Mouse (Mus musculus): Measurements from ENCODE around the gene Pdap1. TPM values are rescaled to one million over a fixed set of nuclear protein-coding genes. Genes with fewer than 3 reads are reported as not detected.

Gene Pdap1
- 104 and 106 TPM in 2 replicates for total RNA-seq (2012; rRNA removed)
- 100 to 1,000 TPM in 1 of 2 experiments, not detected in 1; 301 TPM for polyA plus RNA-seq (2012; ENCODE audit: insufficient read depth in 1 of 2, insufficient read length in 2 of 2, low read depth in 1 of 2, low replicate concordance in 2 of 2, missing spikeins in 1 of 2)

GRCm38 (mm10) chr5:145139571-145140519 is at the start of gene Pdap1, which contains the start of gene Bud31:
Gene Pdap1, minus strand, starts transcription at chr5:145140238.
Gene Bud31, plus strand, starts transcription at chr5:145140362.
- TF ChIP-seq TBP (IDR thresholded peaks at IDR 0.05; ENCODE audit: low read depth, low read length) (peak; percentile 97), GABPA (IDR thresholded peaks at IDR 0.05; ENCODE audit: low read depth, low read length) (no peak), RCOR1 (IDR thresholded peaks at IDR 0.05; ENCODE audit: low read depth, low read length) (no peak; the same call in 1 of the 2 replicates), ELF1 (IDR thresholded peaks at IDR 0.05; ENCODE audit: low read depth, low read length) (peak; percentile 69), RAD21 (IDR thresholded peaks at IDR 0.05; ENCODE audit: low read depth, low read length) (no peak), HCFC1 (IDR thresholded peaks at IDR 0.05; ENCODE audit: low read depth, low read length) (peak; percentile 93), NRF1 (IDR thresholded peaks at IDR 0.05; ENCODE audit: insufficient read depth, low read depth, low read length, poor library complexity, severe bottlenecking) (peak; percentile 22; the same call in 1 of the 2 replicates), MAX (IDR thresholded peaks at IDR 0.05; ENCODE audit: low read length) (peak; percentile 100), ZKSCAN1 (IDR thresholded peaks at IDR 0.05; ENCODE audit: low read depth, low read length) (no peak), POLR2A (IDR thresholded peaks at IDR 0.05; ENCODE audit: control insufficient read depth in 1 of 2, insufficient read depth in 1 of 2, low read depth in 1 of 2, low read length in 2 of 2, poor library complexity in 1 of 2) (peak; percentile 54 to 94; a peak in 2 of 4 replicates), ZMIZ1 (IDR thresholded peaks at IDR 0.05; ENCODE audit: low read depth, low read length) (peak; percentile 96), ETS1 (IDR thresholded peaks at IDR 0.05; ENCODE audit: low read depth, low read length) (peak; percentile 67), BHLHE40 (IDR thresholded peaks at IDR 0.05; ENCODE audit: borderline replicate concordance, low read depth, low read length) (no peak), JUND (IDR thresholded peaks at IDR 0.05; ENCODE audit: low read depth, low read length) (peak; percentile 80; the same call in 1 of the 2 replicates), MXI1 (IDR thresholded peaks at IDR 0.05; ENCODE audit: low read depth, low read length) (peak; percentile 76), CHD1 (IDR thresholded peaks at IDR 0.05; ENCODE audit: low read depth, low read length) (no peak), SIN3A (IDR thresholded peaks at IDR 0.05; ENCODE audit: low read length) (peak; percentile 80; the same call in 1 of the 2 replicates), KAT2A (conservative IDR thresholded peaks at IDR 0.05; ENCODE audit: low read depth, low read length) (peak; percentile 73), USF1 (IDR thresholded peaks at IDR 0.05; ENCODE audit: low read depth, low read length) (0 out of 2 replicates have a peak, but pooled peaks have one; percentile 25), UBTF (IDR thresholded peaks at IDR 0.05; ENCODE audit: borderline replicate concordance, insufficient read depth, low read depth, low read length) (peak; percentile 94; the same call in 1 of the 2 replicates), TCF12 (IDR thresholded peaks at IDR 0.05; ENCODE audit: low read depth, low read length) (peak; percentile 84), NELFE (IDR thresholded peaks at IDR 0.05; ENCODE audit: low read depth, low read length) (peak; percentile 90), MYC (IDR thresholded peaks at IDR 0.05; ENCODE audit: low read depth, low read length) (peak; percentile 85), POLR2AphosphoS2 (IDR thresholded peaks at IDR 0.05; ENCODE audit: low read length) (peak; percentile 91; the same call in 1 of the 2 replicates), CTCF (IDR thresholded peaks at IDR 0.05 in 2 of 3, conservative IDR thresholded peaks at IDR 0.05 in 1 of 3; ENCODE audit: control insufficient read depth in 1 of 3, insufficient read depth in 1 of 3, low read depth in 2 of 3, low read length in 3 of 3, poor library complexity in 1 of 3, severe bottlenecking in 1 of 3) (peak in 1 of 3 experiments; percentile 31; a peak in 2 of 6 replicates), POLR2AphosphoS5 (IDR thresholded peaks at IDR 0.05; ENCODE audit: borderline replicate concordance, low read depth, low read length) (no peak), ZNF384 (IDR thresholded peaks at IDR 0.05; ENCODE audit: low read depth, low read length) (no peak), EP300 (IDR thresholded peaks at IDR 0.05; ENCODE audit: low read depth in 1 of 2, low read length in 2 of 2) (peak in 1 of 2 experiments; percentile 30; a peak in 1 of 4 replicates)
- Histone ChIP-seq H3K36me3 (ENCODE audit: control insufficient read depth in 1 of 2, insufficient read depth in 2 of 2, low read length in 2 of 2) (peaks cover 19 to 21% of the 10 kb centered on the region in 2 experiments), H3K27me3 (ENCODE audit: control insufficient read depth in 1 of 2, insufficient read depth in 2 of 2, low read length in 2 of 2) (no peaks in the 10 kb centered on the region), H3K4me1 (ENCODE audit: control insufficient read depth in 1 of 2, insufficient read depth in 2 of 2, low read length in 2 of 2) (peaks cover 2 to 21% of the 10 kb centered on the region in 2 experiments; a peak in 2 of 4 replicates), H3K79me2 (ENCODE audit: control insufficient read depth, insufficient read depth, low read length, poor library complexity) (peaks cover 44% of the 10 kb centered on the region), H3K27ac (ENCODE audit: control insufficient read depth, low read depth, low read length) (peak within 1 kb of the TSS; percentile 97), H3K9ac (ENCODE audit: control insufficient read depth, low read depth, low read length, poor library complexity, severe bottlenecking) (peak within 1 kb of the TSS; percentile 95), H3K4me3 (ENCODE audit: control insufficient read depth in 1 of 2, insufficient read depth in 1 of 2, low read depth in 2 of 2, low read length in 2 of 2) (peak within 1 kb of the TSS; percentile 85 to 95), H3K9me3 (replicated peaks; ENCODE audit: insufficient read depth, low read length) (no peaks in the 10 kb centered on the region)
- DNase-seq (ENCODE audit: low read depth, low spot score), result peak; percentile 96

Data from MEL (cell line).